Mouse (Mus musculus): Measurements from ENCODE around the gene Pygm.

Gene Pygm

GRCm38 (mm10) chr19:6384128-6384527, at the start of gene Pygm:
TSS of gene Pygm (plus strand) at chr19:6384399.
- no peak for DNase-seq (ENCODE audit: low read depth, low spot score)

- peak; percentile 99 for DNase-seq (ENCODE audit: low read depth, low spot score)
Observed at GRCm38 (mm10) chr19:6334673-6335457, 49.3 kb upstream of the Pygm start, which contains the start of gene Men1. TSS of gene Men1 (plus strand) at chr19:6334979.

DNA sequence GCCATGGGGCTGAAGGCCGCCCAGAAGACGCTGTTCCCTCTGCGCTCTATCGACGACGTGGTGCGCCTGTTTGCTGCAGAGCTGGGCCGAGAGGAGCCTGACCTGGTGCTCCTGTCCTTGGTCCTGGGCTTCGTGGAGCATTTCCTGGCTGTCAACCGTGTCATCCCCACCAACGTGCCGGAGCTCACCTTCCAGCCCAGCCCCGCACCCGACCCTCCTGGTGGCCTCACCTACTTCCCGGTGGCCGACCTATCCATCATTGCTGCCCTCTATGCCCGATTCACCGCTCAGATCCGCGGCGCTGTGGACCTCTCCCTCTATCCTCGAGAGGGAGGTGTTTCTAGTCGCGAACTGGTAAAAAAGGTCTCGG, 48.8 kb upstream of the Pygm start:
- DNase-seq (ENCODE audit: low read depth, low spot score) = peak; percentile 33

DNA sequence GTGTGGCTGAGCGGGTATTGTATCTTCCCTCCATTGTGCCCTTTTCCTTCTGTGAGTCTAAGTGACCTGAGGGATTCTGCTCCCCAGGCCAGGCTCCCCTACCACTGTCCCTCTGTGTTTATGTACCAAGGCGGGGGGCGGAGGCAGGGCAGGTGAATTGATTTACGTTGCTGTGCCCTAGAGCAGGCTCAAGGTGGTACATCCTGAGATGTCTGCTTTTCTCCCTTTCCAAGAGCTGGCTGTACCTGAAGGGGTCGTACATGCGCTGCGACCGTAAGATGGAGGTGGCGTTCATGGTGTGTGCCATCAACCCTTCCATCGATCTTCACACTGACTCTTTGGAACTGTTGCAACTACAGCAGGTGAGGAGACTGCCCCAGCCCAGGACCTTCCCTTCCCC, 47.3 kb upstream of the Pygm start:
- DNase-seq (ENCODE audit: low read depth, low spot score) = no peak

GRCm38 (mm10) chr19:6338171-6338570, 46.0 kb upstream of the Pygm start:
- no peak for DNase-seq (ENCODE audit: low read depth, low spot score)

- DNase-seq (ENCODE audit: low read depth, low spot score) = no peak
Observed at GRCm38 (mm10) chr19:6338716-6339115, 45.5 kb upstream of the Pygm start.

DNA sequence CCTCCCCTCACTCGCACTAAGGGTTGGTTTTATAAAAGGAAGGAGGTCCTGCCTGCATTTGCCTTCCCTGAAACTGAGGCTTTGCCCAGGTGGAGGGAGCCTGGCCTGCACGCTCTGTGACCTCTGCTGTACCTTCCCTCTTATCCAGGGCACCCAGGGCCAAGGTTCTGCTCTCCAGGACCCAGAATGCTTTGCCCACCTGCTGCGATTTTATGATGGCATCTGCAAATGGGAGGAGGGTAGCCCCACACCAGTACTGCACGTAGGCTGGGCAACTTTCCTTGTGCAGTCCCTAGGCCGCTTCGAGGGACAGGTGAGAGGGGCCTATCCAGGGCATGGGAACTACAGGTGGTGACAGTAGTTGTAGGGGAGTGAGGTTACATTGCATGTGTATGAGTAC, 45.0 kb upstream of the Pygm start:
- no peak for DNase-seq (ENCODE audit: low read depth, low spot score)

DNA sequence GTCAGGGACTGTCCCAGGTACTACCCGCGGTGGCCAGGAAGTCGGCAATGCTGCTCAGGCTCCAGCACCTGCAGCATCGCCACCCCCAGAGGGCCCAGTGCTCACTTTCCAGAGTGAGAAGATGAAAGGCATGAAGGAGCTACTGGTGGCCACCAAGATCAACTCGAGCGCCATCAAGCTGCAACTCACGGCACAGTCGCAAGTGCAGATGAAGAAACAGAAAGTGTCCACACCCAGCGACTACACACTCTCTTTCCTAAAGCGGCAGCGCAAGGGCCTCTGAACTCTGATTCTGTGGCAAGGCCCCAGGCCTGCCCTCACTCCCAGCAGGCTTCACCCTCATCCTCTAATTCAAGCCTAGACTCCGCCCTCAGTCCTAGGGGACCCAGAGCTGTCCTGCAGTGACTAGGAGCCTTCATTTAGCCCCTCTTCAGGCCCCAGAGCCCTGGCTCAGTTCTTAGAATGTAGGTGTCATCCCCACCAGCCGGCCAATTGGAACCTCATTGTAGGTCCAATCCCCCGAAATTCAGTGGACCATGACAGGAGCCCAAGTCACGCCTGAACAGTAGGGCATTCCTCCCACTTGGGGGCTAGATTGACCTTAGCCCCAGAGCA, 44.2 kb upstream of the Pygm start:
- peak; percentile 70 for DNase-seq (ENCODE audit: low read depth, low spot score)

GRCm38 (mm10) chr19:6340524-6341452, 43.4 kb upstream of the Pygm start, which contains the start of gene Map4k2:
TSS of gene Map4k2 (plus strand) at chr19:6341135.
- DNase-seq (ENCODE audit: low read depth, low spot score) = peak; percentile 83

DNA sequence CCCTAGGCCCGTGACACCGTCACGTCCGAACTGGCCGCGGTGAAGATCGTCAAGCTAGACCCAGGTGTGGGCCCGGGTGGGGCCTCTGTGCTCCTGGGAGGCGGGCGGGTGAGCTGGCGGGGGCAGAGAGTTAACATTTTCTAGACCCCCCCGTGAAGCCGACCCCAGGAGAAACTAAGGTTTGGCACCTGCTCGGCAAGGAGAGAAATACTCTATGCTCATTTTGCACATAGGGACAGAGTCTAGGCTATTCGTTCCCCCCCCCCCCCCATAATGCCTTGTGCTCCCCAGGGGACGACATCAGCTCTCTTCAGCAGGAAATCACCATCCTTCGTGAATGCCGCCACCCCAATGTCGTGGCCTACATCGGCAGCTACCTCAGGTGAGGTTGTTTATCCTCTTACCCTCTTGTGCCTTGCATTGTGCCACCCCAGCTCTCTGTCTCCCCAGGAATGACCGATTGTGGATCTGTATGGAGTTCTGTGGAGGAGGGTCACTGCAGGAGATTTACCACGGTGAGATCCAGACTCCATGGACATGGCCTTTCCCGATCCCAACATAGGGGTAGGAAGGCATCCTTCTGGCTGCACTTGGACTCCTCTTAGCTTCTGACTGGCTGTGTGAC, 42.6 kb upstream of the Pygm start:
- DNase-seq (ENCODE audit: low read depth, low spot score) = peak; percentile 16

DNA sequence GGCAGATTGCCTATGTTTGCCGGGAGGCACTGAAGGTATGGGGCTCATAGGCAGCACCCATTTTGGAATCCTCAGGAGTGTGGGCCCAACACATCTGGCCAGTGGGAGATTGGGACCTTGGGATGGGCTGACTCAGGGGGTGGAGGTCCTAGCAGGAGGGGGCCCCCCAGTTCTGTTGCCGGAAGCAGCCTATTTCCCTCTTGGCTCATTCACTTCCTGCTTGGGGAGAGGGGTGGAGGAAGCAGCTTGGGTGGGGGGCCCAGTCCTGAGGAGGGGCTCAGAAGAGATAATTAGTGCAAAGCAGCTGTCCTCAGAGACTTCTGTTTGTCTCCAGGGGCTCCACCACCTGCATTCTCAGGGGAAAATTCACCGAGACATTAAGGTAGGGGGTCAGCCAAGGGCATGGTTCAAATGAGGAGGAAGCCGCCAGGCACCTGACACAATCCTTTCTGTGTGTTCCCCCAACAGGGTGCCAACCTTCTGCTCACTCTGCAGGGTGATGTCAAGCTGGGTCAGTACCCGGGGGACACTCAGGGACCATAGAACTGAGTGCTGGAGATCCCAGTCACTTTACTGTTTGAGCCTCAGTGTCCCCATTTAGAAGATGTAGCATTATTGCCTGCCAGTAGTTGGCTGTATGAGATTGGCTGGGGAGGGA, 41.8 kb upstream of the Pygm start:
- no peak for DNase-seq (ENCODE audit: low read depth, low spot score)

DNA sequence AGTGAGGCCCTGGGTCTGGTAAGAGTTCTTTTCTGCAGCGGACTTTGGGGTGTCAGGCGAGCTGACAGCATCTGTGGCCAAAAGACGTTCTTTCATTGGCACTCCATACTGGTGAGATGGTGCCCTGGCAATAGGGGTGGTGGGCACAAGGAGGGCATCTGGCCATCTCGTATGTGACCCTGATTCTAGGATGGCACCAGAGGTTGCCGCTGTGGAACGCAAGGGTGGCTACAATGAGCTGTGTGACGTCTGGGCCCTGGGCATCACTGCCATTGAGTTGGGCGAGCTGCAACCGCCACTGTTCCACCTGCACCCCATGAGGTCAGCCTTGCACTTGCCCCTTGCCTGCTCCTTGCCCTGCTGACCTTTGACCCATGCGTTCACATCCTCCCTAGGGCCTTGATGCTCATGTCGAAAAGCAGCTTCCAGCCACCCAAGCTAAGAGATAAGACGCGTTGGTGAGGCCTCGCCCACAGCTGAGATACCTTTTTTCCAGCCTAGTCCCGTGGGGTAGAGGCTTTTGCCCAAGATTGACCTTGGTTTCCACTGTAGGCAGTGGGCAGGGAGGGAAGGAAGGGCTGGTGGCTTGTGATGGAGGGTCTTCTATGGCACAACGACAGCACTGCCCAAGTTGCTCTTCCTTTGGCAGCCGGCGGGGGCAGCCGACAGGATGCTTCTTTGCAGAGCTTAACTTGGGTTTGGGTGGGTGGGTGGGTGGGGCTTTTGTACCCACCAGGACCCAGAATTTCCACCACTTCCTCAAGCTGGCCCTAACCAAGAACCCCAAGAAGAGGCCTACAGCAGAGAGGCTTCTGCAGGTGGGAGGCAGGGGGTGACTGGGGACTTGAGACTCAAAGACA, 40.9 kb upstream of the Pygm start:
- peak; percentile 22 for DNase-seq (ENCODE audit: low read depth, low spot score)

DNA sequence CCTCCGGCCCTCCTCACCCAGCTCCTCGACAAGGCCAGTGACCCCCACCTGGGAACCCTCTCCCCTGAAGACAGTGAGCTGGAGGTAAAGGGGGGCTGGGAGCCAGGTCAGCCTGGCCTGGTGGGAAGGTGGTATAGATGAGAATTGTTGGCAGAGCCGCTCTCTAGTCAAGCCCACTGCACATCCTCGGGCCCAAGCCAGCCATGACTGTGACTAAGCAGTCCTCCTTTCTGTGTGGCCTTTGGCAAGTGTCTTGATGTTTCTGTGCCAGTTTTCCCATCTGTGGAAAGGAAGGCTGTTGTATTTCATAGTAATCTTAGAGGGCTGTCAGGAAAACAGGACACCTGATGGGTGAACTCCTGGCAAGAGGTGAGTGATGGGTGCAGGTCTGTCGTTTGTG, 40.2 kb upstream of the Pygm start:
- no peak for DNase-seq (ENCODE audit: low read depth, low spot score)

- DNase-seq (ENCODE audit: low read depth, low spot score) = no peak
Observed at GRCm38 (mm10) chr19:6346023-6346422, 38.2 kb upstream of the Pygm start.

GRCm38 (mm10) chr19:6346661-6347060, 37.5 kb upstream of the Pygm start:
- DNase-seq (ENCODE audit: low read depth, low spot score) = no peak

DNA sequence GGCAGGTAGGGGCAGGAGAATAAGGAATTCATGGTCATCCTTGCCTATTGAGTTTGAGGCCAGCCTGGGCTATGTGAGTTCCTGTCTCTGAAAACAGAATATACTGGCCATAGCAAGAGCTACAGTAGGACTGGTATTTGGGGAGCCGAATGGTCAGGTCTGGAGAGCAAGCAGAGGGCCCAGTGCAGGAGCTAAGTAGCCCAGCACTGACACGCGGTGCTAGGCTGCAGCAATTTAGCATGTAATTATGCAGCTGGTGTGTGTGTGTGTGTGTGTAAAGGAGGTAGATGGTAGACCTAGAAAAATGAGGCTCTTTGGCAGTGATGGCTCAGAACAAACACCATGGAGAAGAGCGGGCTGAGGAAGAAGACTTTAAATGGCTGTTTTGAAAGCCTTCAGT, 36.6 kb upstream of the Pygm start:
- DNase-seq (ENCODE audit: low read depth, low spot score) = no peak

DNA sequence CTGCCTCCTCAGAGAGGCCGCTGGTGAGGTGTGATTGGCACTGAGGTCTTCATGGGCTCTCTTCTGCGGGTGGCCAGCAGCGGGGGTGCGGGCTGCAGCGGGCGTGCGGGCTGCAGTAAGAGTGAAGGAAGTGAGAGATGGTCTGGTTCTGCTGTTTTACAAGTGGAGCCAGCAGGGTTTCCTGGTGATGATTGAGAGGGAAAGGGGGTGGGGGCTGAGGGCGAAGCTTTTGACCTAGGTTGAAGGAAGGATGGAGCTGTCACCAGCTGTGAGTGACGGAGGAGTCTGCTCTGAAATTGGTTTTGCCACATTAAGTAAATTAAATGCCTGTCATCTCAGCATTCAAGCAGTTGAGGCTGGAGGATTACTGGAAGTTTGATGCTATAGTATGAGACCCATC, 35.5 kb upstream of the Pygm start:
- no peak for DNase-seq (ENCODE audit: low read depth, low spot score)

GRCm38 (mm10) chr19:6349215-6349983, 34.8 kb upstream of the Pygm start:
- DNase-seq (ENCODE audit: low read depth, low spot score) = no peak

DNA sequence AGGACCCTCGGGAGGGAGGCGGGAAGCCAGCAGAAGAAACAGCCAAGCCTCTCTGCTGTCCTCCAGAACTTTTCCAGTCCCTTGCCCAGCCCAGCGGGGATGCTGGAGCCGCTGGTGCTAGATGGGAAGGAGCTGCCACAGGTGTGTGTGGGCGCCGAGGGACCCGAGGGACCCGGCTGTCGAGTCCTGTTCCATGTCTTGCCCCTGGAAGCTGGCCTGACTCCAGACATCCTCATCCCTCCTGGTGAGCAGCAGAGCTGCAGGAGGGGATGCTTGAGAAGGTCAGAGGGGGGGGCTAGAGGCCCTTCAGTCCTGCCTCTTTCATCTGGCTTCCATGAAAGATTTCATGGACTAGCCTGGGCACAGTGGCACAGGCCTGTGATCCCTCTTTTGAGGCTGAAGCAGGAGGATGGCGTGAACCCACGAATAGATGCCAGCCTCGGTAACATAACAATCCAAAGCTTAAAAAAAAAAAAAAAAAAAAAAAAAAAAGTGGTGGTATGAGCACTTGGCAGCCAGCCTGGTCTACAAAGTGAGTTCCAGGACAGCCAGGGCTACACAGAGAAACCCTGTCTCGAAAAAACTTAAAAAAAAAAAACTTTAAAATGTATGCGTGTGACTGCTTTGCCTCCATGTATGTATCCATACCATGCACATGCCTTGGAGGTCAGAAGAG, 32.6 kb upstream of the Pygm start:
- DNase-seq (ENCODE audit: low read depth, low spot score) = no peak

Measured in R1 (cell line).